Mouse (Mus musculus) MEL (cell line): ENCODE results near the gene Lpin1. TPM values are rescaled to one million over a fixed set of nuclear protein-coding genes. Genes with fewer than 3 reads are reported as not detected.

Experiments
- DNase-seq: peaks from one replicate; pipeline ENCODE4 v3.0.0; 2011; ENCODE audit warnings: low read depth, low spot score
- H3K27ac ChIP-seq: 2 replicates; pipeline ENCODE4 v1.5.1; 2012; ENCODE audit warnings: low read depth, mild to moderate bottlenecking, control low read depth, low read length, moderate library complexity; ENCODE audit not compliant: control insufficient read depth
- H3K27me3 ChIP-seq, 2 experiments: fragments of 150-350 bp in 1 of 2; sonication (generic) in 1 of 2; 2 replicates each; pipeline ENCODE4 v1.6.1; 2012; ENCODE audit warnings: low read length in 2 of 2, mild to moderate bottlenecking in 2 of 2, improper control_type of control experiment in 1 of 2, moderate library complexity in 1 of 2; ENCODE audit not compliant: insufficient read depth in 2 of 2, control insufficient read depth in 1 of 2
- H3K36me3 ChIP-seq, 2 experiments: 2 replicates each; pipeline ENCODE4 v1.6.1; 2012 to 2014; ENCODE audit warnings: low read length in 2 of 2, improper control_type of control experiment in 1 of 2, inconsistent platforms in 1 of 2, mild to moderate bottlenecking in 1 of 2; ENCODE audit not compliant: insufficient read depth in 2 of 2, control insufficient read depth in 1 of 2
- H3K4me1 ChIP-seq, 2 experiments: fragments of 150-350 bp in 1 of 2; sonication (generic) in 1 of 2; 2 replicates each; pipeline ENCODE4 v1.6.1; 2012; ENCODE audit warnings: low read length in 2 of 2, improper control_type of control experiment in 1 of 2, mild to moderate bottlenecking in 1 of 2; ENCODE audit not compliant: insufficient read depth in 2 of 2, control insufficient read depth in 1 of 2
- H3K4me3 ChIP-seq, 2 experiments: fragments of 150-350 bp in 1 of 2; sonication (generic) in 1 of 2; 2 replicates each; pipeline ENCODE4 v1.5.1; 2012; ENCODE audit warnings: low read depth in 2 of 2, low read length in 2 of 2, mild to moderate bottlenecking in 2 of 2, moderate library complexity in 2 of 2, control low read depth in 1 of 2, improper control_type of control experiment in 1 of 2; ENCODE audit not compliant: control insufficient read depth in 1 of 2, insufficient read depth in 1 of 2
- H3K79me2 ChIP-seq: 2 replicates; pipeline ENCODE4 v1.6.1; 2012; ENCODE audit warnings: mild to moderate bottlenecking, low read length, moderate library complexity; ENCODE audit not compliant: control insufficient read depth, poor library complexity, insufficient read depth
- H3K9ac ChIP-seq: 2 replicates; pipeline ENCODE4 v1.6.1; 2012; ENCODE audit warnings: low read depth, mild to moderate bottlenecking, control low read depth, low read length, moderate library complexity; ENCODE audit not compliant: control insufficient read depth, poor library complexity, severe bottlenecking
- H3K9me3 ChIP-seq: fragments of 150-350 bp; sonication (generic); replicated peaks from 2 replicates; pipeline ENCODE4 v1.6.1; 2012; ENCODE audit warnings: mild to moderate bottlenecking, low read length, improper control_type of control experiment, moderate library complexity; ENCODE audit not compliant: insufficient read depth
- CHD1 ChIP-seq: IDR thresholded peaks from 2 replicates; pipeline ENCODE4 v1.6.1; 2012; ENCODE audit warnings: low read depth, mild to moderate bottlenecking, inconsistent platforms, low read length, improper control_type of control experiment
- CHD2 ChIP-seq: IDR thresholded peaks from 2 replicates; pipeline ENCODE4 v1.6.1; 2011; ENCODE audit warnings: low read length, improper control_type of control experiment
- E2F4 ChIP-seq: IDR thresholded peaks from 2 replicates; pipeline ENCODE4 v1.6.1; 2011; ENCODE audit warnings: low read depth, low read length, improper control_type of control experiment, borderline replicate concordance
- GABPA ChIP-seq: IDR thresholded peaks from 2 replicates; pipeline ENCODE4 v1.6.1; 2012; ENCODE audit warnings: low read depth, mild to moderate bottlenecking, inconsistent platforms, low read length, improper control_type of control experiment, moderate library complexity
- GATA1 ChIP-seq: IDR thresholded peaks from 2 replicates; pipeline ENCODE4 v1.6.1; 2011; ENCODE audit warnings: low read depth, low read length, improper control_type of control experiment
- HCFC1 ChIP-seq: IDR thresholded peaks from 2 replicates; pipeline ENCODE4 v1.6.1; 2012; ENCODE audit warnings: low read depth, mild to moderate bottlenecking, inconsistent platforms, low read length, improper control_type of control experiment, moderate library complexity
- KAT2A ChIP-seq: conservative IDR thresholded peaks from 2 replicates; pipeline ENCODE4 v1.6.1; 2012; ENCODE audit warnings: low read depth, low read length, improper control_type of control experiment, inconsistent platforms
- MAFK ChIP-seq: IDR thresholded peaks from 2 replicates; pipeline ENCODE4 v1.6.1; 2011; ENCODE audit warnings: low read depth, mild to moderate bottlenecking, low read length, improper control_type of control experiment, borderline replicate concordance
- NELFE ChIP-seq: IDR thresholded peaks from 2 replicates; pipeline ENCODE4 v1.6.1; 2011; ENCODE audit warnings: low read depth, low read length, improper control_type of control experiment
- NRF1 ChIP-seq: IDR thresholded peaks from 2 replicates; pipeline ENCODE4 v1.6.1; 2014; ENCODE audit warnings: low read depth, mild to moderate bottlenecking, inconsistent platforms, low read length, improper control_type of control experiment, moderate library complexity; ENCODE audit not compliant: poor library complexity, insufficient read depth, severe bottlenecking
- POLR2AphosphoS2 ChIP-seq: IDR thresholded peaks from 2 replicates; pipeline ENCODE4 v1.6.1; 2011; ENCODE audit warnings: low read length, improper control_type of control experiment
- SMC3 ChIP-seq: IDR thresholded peaks from 2 replicates; pipeline ENCODE4 v1.6.1; 2011; ENCODE audit warnings: low read depth, low read length, improper control_type of control experiment
- TAL1 ChIP-seq: IDR thresholded peaks from 2 replicates; pipeline ENCODE4 v1.6.1; 2012; ENCODE audit warnings: mild to moderate bottlenecking, inconsistent platforms, low read length, moderate library complexity, mixed read lengths
- UBTF ChIP-seq: IDR thresholded peaks from 2 replicates; pipeline ENCODE4 v1.6.1; 2012; ENCODE audit warnings: low read depth, mild to moderate bottlenecking, inconsistent platforms, low read length, improper control_type of control experiment, moderate library complexity, borderline replicate concordance; ENCODE audit not compliant: insufficient read depth
- USF2 ChIP-seq, 2 experiments: IDR thresholded peaks; 2 replicates each; pipeline ENCODE4 v1.6.1; 2011 to 2012; ENCODE audit warnings: improper control_type of control experiment in 2 of 2, low read length in 2 of 2, borderline replicate concordance in 1 of 2, inconsistent platforms in 1 of 2, low read depth in 1 of 2, mild to moderate bottlenecking in 1 of 2; ENCODE audit not compliant: insufficient read depth in 1 of 2
- ZKSCAN1 ChIP-seq: IDR thresholded peaks from 2 replicates; pipeline ENCODE4 v1.6.1; 2012; ENCODE audit warnings: low read depth, mild to moderate bottlenecking, inconsistent platforms, low read length, improper control_type of control experiment, moderate library complexity
- ZMIZ1 ChIP-seq: IDR thresholded peaks from 2 replicates; pipeline ENCODE4 v1.6.1; 2012; ENCODE audit warnings: low read depth, mild to moderate bottlenecking, inconsistent platforms, low read length, improper control_type of control experiment, moderate library complexity
- polyA plus RNA-seq, 2 experiments: library from polyadenylated mRNA; stranded (reverse) in 1 of 2; unstranded in 1 of 2; fragments of >175 nt in 1 of 2; fragments of >200 nt in 1 of 2; gene quantifications; 2 replicates each; pipeline versions ENCODE4 v1.2.1 to v1.2.4; 2012; ENCODE audit warnings: low replicate concordance in 2 of 2, low read depth in 1 of 2; ENCODE audit not compliant: insufficient read length in 2 of 2, insufficient read depth in 1 of 2, missing spikeins in 1 of 2
- total RNA-seq: library from RNA; depleted of rRNA; stranded (reverse); fragments of 300-350 nt; gene quantifications from 2 replicates; pipeline ENCODE4 v1.2.3, GENCODE M21; 2012; rRNA removed

Gene Lpin1
- 1.2 and 1.7 TPM in 2 replicates for total RNA-seq
- 1 to 10 TPM in 1 of 2 experiments, not detected in 1; 3.9 TPM for polyA plus RNA-seq

- Histone ChIP-seq H3K36me3 (no peaks in the 10 kb centered on the region), H3K9me3 (no peaks in the 10 kb centered on the region), H3K79me2 (no peaks in the 10 kb centered on the region), H3K4me3 (no peak within 1 kb of the TSS), H3K9ac (no peak within 1 kb of the TSS), H3K27me3 (peaks cover 0 to 15% of the 10 kb centered on the region in 2 experiments; a peak in 2 of 4 replicates), H3K4me1 (no peaks in the 10 kb centered on the region), H3K27ac (no peak within 1 kb of the TSS)
- TF ChIP-seq GATA1 (no peak), NRF1 (no peak), HCFC1 (no peak), TAL1 (no peak), ZKSCAN1 (no peak), ZMIZ1 (no peak), CHD1 (no peak), GABPA (no peak), POLR2AphosphoS2 (no peak)
- no peak for DNase-seq
Measured at GRCm38 (mm10) chr12:16610936-16611335, at the start of gene Lpin1. Lpin1 (minus strand) TSS chr12:16610966.

GRCm38 (mm10) chr12:16656906-16657875 lies 46.4 kb upstream of the Lpin1 start:
- peak; percentile 11; the same call in 1 of the 2 replicates for TF ChIP-seq SMC3
- TF ChIP-seq UBTF = no peak
- TF ChIP-seq, all 39 proteins: peak for 1
- no peak for DNase-seq
- Histone ChIP-seq H3K9me3 (no peaks in the 10 kb centered on the region), H3K36me3 (no peaks in the 10 kb centered on the region), H3K4me1 (no peaks in the 10 kb centered on the region), H3K79me2 (no peaks in the 10 kb centered on the region), H3K27ac (no peak overlapping the region), H3K27me3 (peaks cover 2 to 7% of the 10 kb centered on the region in 2 experiments), H3K9ac (no peak overlapping the region), H3K4me3 (no peak overlapping the region)

DNA sequence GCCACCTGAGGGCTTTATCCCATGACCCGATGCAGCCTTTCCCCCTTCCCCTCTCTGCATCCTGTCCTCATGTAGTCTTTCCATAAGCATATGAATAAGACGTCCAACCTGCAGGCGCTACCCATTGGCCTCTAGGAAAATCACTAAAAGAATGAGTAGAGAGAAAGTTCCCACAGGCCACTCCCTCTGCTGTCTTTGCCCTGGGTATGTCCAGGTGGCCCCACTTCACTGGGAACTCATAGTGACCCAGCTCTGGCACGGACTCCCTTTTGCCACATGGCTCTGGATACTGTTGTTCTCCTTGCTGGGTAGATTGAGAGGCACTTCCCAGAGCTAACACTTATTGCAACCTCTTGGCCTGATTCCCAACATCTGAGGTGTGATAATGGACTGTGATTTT lies 44.8 kb upstream of the Lpin1 start:
- H3K4me1 ChIP-seq = no peaks in the 10 kb centered on the region
- H3K4me3 ChIP-seq = no peak overlapping the region
- no peaks in the 10 kb centered on the region for H3K36me3 ChIP-seq
- H3K27me3 ChIP-seq = peaks cover 2 to 7% of the 10 kb centered on the region in 2 experiments
- TF ChIP-seq NRF1 (no peak), ZMIZ1 (no peak), CHD2 (no peak), KAT2A (no peak), USF2 (IDR thresholded peaks at IDR 0.05; ENCODE audit: borderline replicate concordance in 1 of 2, insufficient read depth in 1 of 2, low read depth in 1 of 2, low read length in 2 of 2) (no peak), NELFE (no peak), E2F4 (no peak), MAFK (no peak)
- TF ChIP-seq, all 39 proteins: peak for 0
- DNase-seq = no peak
- H3K79me2 ChIP-seq = no peaks in the 10 kb centered on the region
- no peaks in the 10 kb centered on the region for H3K9me3 ChIP-seq
- no peak overlapping the region for H3K27ac ChIP-seq
- no peak overlapping the region for H3K9ac ChIP-seq
